In genomic region chr19:44110356-44110755, GRCm38 (mm10) we compare ENCODE assay signal across 15 mouse cellular contexts. TPM values are rescaled to one million over a fixed set of nuclear protein-coding genes. Genes with fewer than 3 reads are reported as not detected.
DNase-seq lines count a peak whose midpoint lies in the region; ATAC-seq and TF ChIP-seq lines count a peak whose summit lies in the region.
"Had no signal": no experiment of that assay in that cellular context is flagged by ENCODE, and none has a peak within 500 bp of the region (broad histone marks: within the 10 kb centered on the region; RNA-seq: fewer than 3 reads in every experiment).

No protein-coding gene starts in this region.

- H3K27me3 ChIP-seq in liver, adult 2 months (ENCODE audit: control insufficient read depth, insufficient read depth, low read length) = no peaks in the 10 kb centered on the region
- no peaks in the 10 kb centered on the region for H3K27me3 ChIP-seq in intestine, postnatal 0 days (replicated peaks; ENCODE audit: control insufficient read depth, insufficient read depth, low read length)
- no peaks in the 10 kb centered on the region for H3K27me3 ChIP-seq in kidney, embryonic 16.5 days (ENCODE audit: insufficient read depth, low read length)
- no peaks in the 10 kb centered on the region for H3K27me3 ChIP-seq in liver, postnatal 0 days (ENCODE audit: insufficient read depth, low read length)
- H3K27me3 ChIP-seq: embryonic facial prominence, embryonic 15.5 days had no signal

- H3K9ac ChIP-seq in liver, adult 2 months (ENCODE audit: low read depth, low read length) = peak overlapping the region; percentile 58
- H3K9ac ChIP-seq in intestine, postnatal 0 days (ENCODE audit: low read depth, low read length) = no peak overlapping the region
- H3K9ac ChIP-seq in kidney, embryonic 16.5 days (replicated peaks; ENCODE audit: low read length) = no peak overlapping the region
- no peak overlapping the region; the same call in 1 of the 2 replicates for H3K9ac ChIP-seq in liver, postnatal 0 days (replicated peaks)
- H3K9ac ChIP-seq: embryonic facial prominence, embryonic 15.5 days had no signal

- TF ChIP-seq CTCF in liver, adult 2 months (IDR thresholded peaks at IDR 0.05; ENCODE audit: low read depth, low read length) = no peak
- TF ChIP-seq CTCF in intestine, postnatal 0 days (IDR thresholded peaks at IDR 0.05; ENCODE audit: low read depth) = no peak
- no peak for TF ChIP-seq CTCF in liver, postnatal 0 days (IDR thresholded peaks at IDR 0.05; ENCODE audit: low read depth)

- intact Hi-C loops in left cerebral cortex, postnatal 10 days (cut with DNase I) = no loop called here

- DNase-seq in liver, adult 2 months (ENCODE audit: extremely low read depth, low read depth, low spot score) = peak; percentile 92
- DNase-seq in liver = no peak
- DNase-seq in liver, postnatal 0 days = peak; percentile 65
- no peak for DNase-seq in B cell, adult 2 months
- no peak for DNase-seq in left cerebral cortex, postnatal 10 days (ENCODE audit: extremely low spot score in 1 of 2, low spot score in 2 of 2)
- DNase-seq: cerebellum, postnatal 10 days; embryo, embryonic 11 days; heart, postnatal 4 days; lung, adult 2 months; lung, postnatal 36 days had no signal

- peaks cover 5% of the 10 kb centered on the region; the same call in 1 of the 2 replicates for H3K79me2 ChIP-seq in liver, adult 2 months (ENCODE audit: control insufficient read depth, insufficient read depth, low read length)

- H3K36me3 ChIP-seq in liver, adult 2 months (ENCODE audit: control insufficient read depth, insufficient read depth, low read length) = peaks cover 15% of the 10 kb centered on the region
- peaks cover 28% of the 10 kb centered on the region for H3K36me3 ChIP-seq in intestine, postnatal 0 days (ENCODE audit: control insufficient read depth, insufficient read depth)
- peaks cover 36% of the 10 kb centered on the region for H3K36me3 ChIP-seq in kidney, embryonic 16.5 days (ENCODE audit: insufficient read depth, low read length)
- peaks cover 32% of the 10 kb centered on the region for H3K36me3 ChIP-seq in liver, postnatal 0 days (replicated peaks; ENCODE audit: insufficient read depth, low read length)

- H3K4me3 ChIP-seq in liver, adult 2 months (ENCODE audit: insufficient read depth, low read depth, low read length) = no peak overlapping the region
- no peak overlapping the region for H3K4me3 ChIP-seq in intestine, postnatal 0 days (ENCODE audit: low read depth, low read length)
- H3K4me3 ChIP-seq in kidney, embryonic 16.5 days (ENCODE audit: low read length) = no peak overlapping the region
- no peak overlapping the region for H3K4me3 ChIP-seq in liver, postnatal 0 days (ENCODE audit: low read depth, low read length)
- H3K4me3 ChIP-seq: embryonic facial prominence, embryonic 15.5 days; forebrain, embryonic 10.5 days had no signal

- peak overlapping the region; percentile 92 for H3K27ac ChIP-seq in liver, adult 2 months (replicated peaks; ENCODE audit: insufficient read depth, low read depth, low read length)
- H3K27ac ChIP-seq in intestine, postnatal 0 days (ENCODE audit: low read depth, low read length) = peak overlapping the region; percentile 85
- H3K27ac ChIP-seq in kidney, embryonic 16.5 days (ENCODE audit: low read length) = peak overlapping the region; percentile 56
- H3K27ac ChIP-seq in liver, postnatal 0 days (ENCODE audit: low read depth) = peak overlapping the region; percentile 75
- H3K27ac ChIP-seq: embryonic facial prominence, embryonic 15.5 days; forebrain, embryonic 10.5 days; hindbrain, postnatal 0 days had no signal

- WGBS in liver, adult 2 months = 24% methylated on average over 9 of the region's 9 CpGs
- WGBS in intestine, postnatal 0 days = 50% methylated on average over 9 of the region's 9 CpGs
- WGBS in kidney, embryonic 16.5 days = 53% methylated on average over 9 of the region's 9 CpGs
- 59% methylated on average over 9 of the region's 9 CpGs for WGBS in liver, postnatal 0 days (ENCODE audit: insufficient replicate concordance)

- no peak for TF ChIP-seq POLR2A in liver, adult 2 months (IDR thresholded peaks at IDR 0.05; ENCODE audit: extremely low read depth, insufficient read depth, low read length)

- peak; percentile 63 for ATAC-seq in intestine, postnatal 0 days
- ATAC-seq in kidney, embryonic 16.5 days (ENCODE audit: low FRiP score, low TSS enrichment) = no peak; the same call in 1 of the 2 replicates
- peak; percentile 47; the same call in 1 of the 2 replicates for ATAC-seq in liver, postnatal 0 days
- ATAC-seq: hindbrain, postnatal 0 days had no signal

- peaks cover 29% of the 10 kb centered on the region for H3K4me1 ChIP-seq in liver, adult 2 months (ENCODE audit: control insufficient read depth, insufficient read depth, low read length)
- 0 out of 2 replicates have a peak, but pooled peaks cover 4% of the 10 kb centered on the region for H3K4me1 ChIP-seq in intestine, postnatal 0 days (replicated peaks; ENCODE audit: control insufficient read depth, insufficient read depth, low read length)
- H3K4me1 ChIP-seq in kidney, embryonic 16.5 days (ENCODE audit: insufficient read depth, low read length) = peaks cover 13% of the 10 kb centered on the region
- peaks cover 17% of the 10 kb centered on the region for H3K4me1 ChIP-seq in liver, postnatal 0 days (ENCODE audit: insufficient read depth)

- H3K4me2 ChIP-seq in intestine, postnatal 0 days (replicated peaks; ENCODE audit: low read depth) = no peak overlapping the region
- no peak overlapping the region for H3K4me2 ChIP-seq in kidney, embryonic 16.5 days (replicated peaks; ENCODE audit: low read depth, low read length)
- H3K4me2 ChIP-seq in liver, postnatal 0 days (ENCODE audit: low read depth, low read length) = no peak overlapping the region
- H3K4me2 ChIP-seq: embryonic facial prominence, embryonic 15.5 days had no signal

- no peak; the same call in 1 of the 2 replicates for TF ChIP-seq EP300 in liver, postnatal 0 days (IDR thresholded peaks at IDR 0.05; ENCODE audit: low read depth)

- no peaks in the 10 kb centered on the region for H3K9me3 ChIP-seq in intestine, postnatal 0 days (ENCODE audit: control insufficient read depth)
- no peaks in the 10 kb centered on the region for H3K9me3 ChIP-seq in kidney, embryonic 16.5 days (ENCODE audit: low read length)
- H3K9me3 ChIP-seq in liver, postnatal 0 days (ENCODE audit: low read length) = no peaks in the 10 kb centered on the region
- H3K9me3 ChIP-seq: embryonic facial prominence, embryonic 15.5 days; forebrain, embryonic 10.5 days had no signal

RNA-seq across cellular contexts. Expression of gene Chuk, which starts 3.1 kb away (rescaled TPM):
- total RNA-seq in liver, adult 2 months (2014; rRNA removed) = 104 and 129 TPM in 2 replicates
- 28.7 and 34.7 TPM in 2 replicates for polyA plus RNA-seq in liver, adult 2 months (2012; rRNA removed)
- polyA plus RNA-seq in intestine, postnatal 0 days (2015; fragmentation: Nextera tagmentation; extraction: Ambion mirVana) = 41.2 and 46.7 TPM in 2 replicates
- polyA plus RNA-seq in kidney, embryonic 16.5 days (2015; fragmentation: Nextera tagmentation; extraction: Ambion mirVana) = 52.6 and 55.1 TPM in 2 replicates
- polyA plus RNA-seq in liver, postnatal 0 days (2015; fragmentation: Nextera tagmentation; extraction: Ambion mirVana) = 27.7 and 29.6 TPM in 2 replicates
- 10 to 100 TPM; 46.7 to 49.6 TPM for total RNA-seq in left cerebral cortex, postnatal 10 days (2021)

RNA-seq across cellular contexts. Expression of gene Cwf19l1, which starts 25.3 kb away (rescaled TPM):
- total RNA-seq in liver, adult 2 months (2014; rRNA removed) = 12.4 and 14.1 TPM in 2 replicates
- 10.8 and 12.0 TPM in 2 replicates for polyA plus RNA-seq in liver, adult 2 months (2012; rRNA removed)
- 10.7 and 12.5 TPM in 2 replicates for polyA plus RNA-seq in intestine, postnatal 0 days (2015; fragmentation: Nextera tagmentation; extraction: Ambion mirVana)
- polyA plus RNA-seq in kidney, embryonic 16.5 days (2015; fragmentation: Nextera tagmentation; extraction: Ambion mirVana) = 35.9 and 37.5 TPM in 2 replicates
- polyA plus RNA-seq in liver, postnatal 0 days (2015; fragmentation: Nextera tagmentation; extraction: Ambion mirVana) = 12.3 and 12.6 TPM in 2 replicates
- 10 to 100 TPM; 17.6 to 18.2 TPM for total RNA-seq in left cerebral cortex, postnatal 10 days (2021)

RNA-seq across cellular contexts. Expression of gene Bloc1s2, which starts 35.9 kb away (rescaled TPM):
- total RNA-seq in liver, adult 2 months (2014; rRNA removed) = 16.6 and 17.9 TPM in 2 replicates
- polyA plus RNA-seq in liver, adult 2 months (2012; rRNA removed) = 25.4 and 26.2 TPM in 2 replicates
- 76.2 and 78.4 TPM in 2 replicates for polyA plus RNA-seq in intestine, postnatal 0 days (2015; fragmentation: Nextera tagmentation; extraction: Ambion mirVana)
- 82.8 and 85.1 TPM in 2 replicates for polyA plus RNA-seq in kidney, embryonic 16.5 days (2015; fragmentation: Nextera tagmentation; extraction: Ambion mirVana)
- 31.6 and 33.2 TPM in 2 replicates for polyA plus RNA-seq in liver, postnatal 0 days (2015; fragmentation: Nextera tagmentation; extraction: Ambion mirVana)
- 10 to 100 TPM; 81.9 to 85.7 TPM for total RNA-seq in left cerebral cortex, postnatal 10 days (2021)

RNA-seq across cellular contexts. Expression of gene Erlin1, which starts 40.8 kb away (rescaled TPM):
- 27.8 and 44.2 TPM in 2 replicates for total RNA-seq in liver, adult 2 months (2014; rRNA removed)
- 14.2 and 19.0 TPM in 2 replicates for polyA plus RNA-seq in liver, adult 2 months (2012; rRNA removed)
- polyA plus RNA-seq in intestine, postnatal 0 days (2015; fragmentation: Nextera tagmentation; extraction: Ambion mirVana) = 21.0 and 24.3 TPM in 2 replicates
- polyA plus RNA-seq in kidney, embryonic 16.5 days (2015; fragmentation: Nextera tagmentation; extraction: Ambion mirVana) = 57.7 and 58.1 TPM in 2 replicates
- 13.8 and 14.1 TPM in 2 replicates for polyA plus RNA-seq in liver, postnatal 0 days (2015; fragmentation: Nextera tagmentation; extraction: Ambion mirVana)
- total RNA-seq in left cerebral cortex, postnatal 10 days (2021) = 10 to 100 TPM; 22.8 to 26.4 TPM

Comparison
In these comparisons a context has a peak if more than half of its experiments do, and no peak if none do; other contexts are left out.
1. DNase-seq: peak in liver, adult 2 months (single experiment) and liver, postnatal 0 days (single experiment); none in liver (single experiment), B cell, adult 2 months (0 of 2) and left cerebral cortex, postnatal 10 days (0 of 2).
2. Peak in every context shown above with its lines, with median percentiles within 50 percentile points of each other: H3K27ac ChIP-seq.